Mouse (Mus musculus) frontal cortex, adult (tissue): ENCODE results near the gene Zfp382.
"Not testable (repeated sequence)": the region's sequence is repeated elsewhere in the genome, so short reads cannot be mapped to it uniquely, and the experiment has no call there.

Experiments used
- ATAC-seq: cut with Nextera tagmentation; 2 replicates; pipeline ENCODE4 v1.9.2; 2017; ENCODE audit warnings: mild to moderate bottlenecking, moderate library complexity, mixed read lengths; ENCODE audit not compliant: low TSS enrichment

The Zfp382 gene

GRCm38 (mm10) chr7:30121308-30122187 is at the start of gene Zfp382:
Gene Zfp382, plus strand, starts transcription at chr7:30121942.
- peak; percentile 95 for ATAC-seq

DNA sequence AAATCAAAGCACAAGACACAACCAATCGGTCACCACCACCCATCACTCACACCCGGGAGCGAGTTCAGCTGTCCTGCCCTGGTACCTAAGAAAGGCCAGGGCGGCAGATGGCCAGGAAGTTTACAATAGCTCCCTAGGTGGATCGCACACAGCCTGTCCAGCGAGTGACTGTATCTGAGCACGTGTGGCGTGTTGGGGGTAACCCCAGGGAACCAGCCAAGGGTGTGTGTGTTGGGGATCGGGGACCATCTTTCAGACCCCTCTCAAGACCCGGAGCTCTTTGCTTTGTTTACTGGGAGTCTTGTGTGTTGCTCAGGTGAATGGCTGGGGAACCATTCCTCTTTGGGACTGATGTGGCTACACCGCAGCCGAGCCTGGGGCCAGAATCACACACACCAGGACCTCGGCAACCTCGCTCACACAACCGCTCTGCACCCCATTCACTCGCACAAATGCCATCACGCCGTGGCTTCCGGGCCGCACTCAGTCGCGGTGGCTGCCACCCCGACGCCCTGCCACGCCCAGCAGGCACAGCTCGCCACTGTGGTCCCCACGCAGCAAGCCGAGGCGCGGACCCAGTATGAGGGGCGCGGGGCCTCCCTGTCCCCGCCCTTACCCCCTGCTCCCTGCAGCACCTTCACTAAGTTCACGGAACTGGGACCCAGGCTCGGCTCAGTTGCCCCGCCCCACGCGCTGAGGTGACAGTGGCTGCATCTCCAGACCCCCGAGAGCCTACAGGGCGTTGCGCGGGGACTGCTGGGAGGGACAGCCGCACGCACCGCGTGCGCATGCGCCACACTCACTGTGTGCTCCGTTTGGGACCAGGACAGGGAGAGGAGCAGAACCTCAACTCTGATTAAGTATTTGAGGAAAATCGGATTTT is 49.4 kb upstream of the Zfp382 start, which contains the start of gene Zfp82:
Zfp82 (minus strand) TSS at position 755 of the 883 bp plus-strand sequence.
- ATAC-seq, result peak; percentile 97

DNA sequence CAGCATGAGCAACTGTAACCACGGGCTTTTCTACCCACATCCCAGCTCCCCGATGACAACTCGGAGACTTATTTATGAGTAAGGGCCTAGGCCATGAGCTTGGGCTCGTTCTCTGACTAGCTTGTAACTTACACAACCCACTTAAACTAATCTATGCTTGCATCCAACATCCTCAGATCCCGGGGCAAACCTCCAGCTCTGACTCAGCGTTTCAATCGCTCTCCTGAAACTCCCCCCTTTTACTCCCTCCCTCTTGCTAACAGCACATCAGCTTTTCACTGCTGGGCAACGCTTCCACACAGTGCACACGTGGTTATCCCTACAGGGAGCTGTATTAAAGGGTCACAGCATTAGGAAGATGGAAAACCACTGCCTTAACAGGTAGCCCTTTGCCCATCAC is 35.2 kb upstream of the Zfp382 start:
- ATAC-seq, result peak; percentile 24; the same call in 1 of the 2 replicates

DNA sequence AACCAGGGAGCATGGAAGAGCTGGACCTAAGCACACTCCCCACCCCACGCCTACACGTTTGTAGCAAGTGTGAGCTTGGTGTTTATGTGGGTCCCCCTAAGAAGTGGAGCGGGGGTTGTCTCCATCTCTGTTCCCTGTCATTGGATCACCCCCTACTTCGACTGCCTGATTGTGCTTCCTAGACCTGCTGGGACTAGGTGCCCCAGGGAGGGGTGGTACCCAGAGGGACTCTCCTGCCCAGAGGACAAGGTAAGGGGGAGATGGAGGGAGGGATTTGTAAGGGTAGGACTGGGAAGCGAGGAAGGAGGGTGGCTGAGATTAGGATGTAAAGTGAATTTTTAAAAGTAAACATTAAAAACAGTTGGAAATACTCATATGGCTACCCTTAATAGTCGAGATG is 32.3 kb upstream of the Zfp382 start:
- ATAC-seq, result no peak

DNA sequence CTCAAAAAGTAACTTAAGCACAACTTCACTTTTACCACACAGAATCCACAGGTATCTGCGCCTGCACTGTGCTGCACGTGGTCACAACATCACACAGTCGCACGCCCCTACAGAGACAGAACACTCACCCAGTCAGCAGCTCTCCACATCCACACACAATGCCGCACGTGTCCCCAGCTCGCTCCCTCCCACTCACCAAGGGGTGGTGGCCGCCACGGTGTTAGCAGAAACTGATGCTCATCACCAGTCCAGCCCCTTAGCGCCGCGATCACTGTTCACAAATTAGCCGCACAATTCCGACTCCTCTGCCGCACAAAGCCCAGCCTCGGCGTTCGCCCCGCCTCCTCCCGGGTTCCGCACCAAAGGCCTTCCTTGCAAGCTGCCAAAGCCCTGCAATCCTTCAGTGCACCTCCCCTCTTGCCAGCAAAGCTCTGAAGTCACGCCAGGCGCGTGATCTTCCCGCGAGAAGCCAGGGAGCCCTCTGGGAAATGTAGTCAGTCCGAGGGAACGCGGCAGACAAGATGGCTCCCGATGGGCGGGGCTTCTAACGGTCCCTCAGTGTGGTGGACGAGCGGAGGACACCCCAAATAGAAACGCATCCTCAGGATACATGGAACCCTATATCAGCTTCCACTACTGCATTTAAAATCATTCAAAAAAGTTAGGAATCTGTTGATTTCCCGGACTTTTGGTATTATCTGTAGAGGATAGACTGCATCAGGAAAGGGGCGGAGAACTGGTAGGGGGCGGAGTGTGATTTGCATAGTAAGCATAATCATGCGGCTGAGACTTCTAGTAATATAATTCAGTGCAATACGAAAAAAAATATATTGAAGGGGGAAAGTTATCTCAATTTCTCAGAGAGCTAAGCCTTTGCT is 31.4 kb upstream of the Zfp382 start, which contains the start of the genes Gm26920 and Zfp566:
Gm26920 (minus strand) TSS at position 319 of the 878 bp plus-strand sequence.
Zfp566 (minus strand) TSS at position 436 of the 878 bp plus-strand sequence.
- peak; percentile 85 for ATAC-seq

GRCm38 (mm10) chr7:30090970-30091585 is 30.7 kb upstream of the Zfp382 start:
- ATAC-seq, result no peak

- no peak for ATAC-seq
These were observed 29.1 kb upstream of the Zfp382 start for GRCm38 (mm10) chr7:30092666-30093065.

- ATAC-seq, result no peak
These were observed 27.8 kb upstream of the Zfp382 start for GRCm38 (mm10) chr7:30093918-30094415.

DNA sequence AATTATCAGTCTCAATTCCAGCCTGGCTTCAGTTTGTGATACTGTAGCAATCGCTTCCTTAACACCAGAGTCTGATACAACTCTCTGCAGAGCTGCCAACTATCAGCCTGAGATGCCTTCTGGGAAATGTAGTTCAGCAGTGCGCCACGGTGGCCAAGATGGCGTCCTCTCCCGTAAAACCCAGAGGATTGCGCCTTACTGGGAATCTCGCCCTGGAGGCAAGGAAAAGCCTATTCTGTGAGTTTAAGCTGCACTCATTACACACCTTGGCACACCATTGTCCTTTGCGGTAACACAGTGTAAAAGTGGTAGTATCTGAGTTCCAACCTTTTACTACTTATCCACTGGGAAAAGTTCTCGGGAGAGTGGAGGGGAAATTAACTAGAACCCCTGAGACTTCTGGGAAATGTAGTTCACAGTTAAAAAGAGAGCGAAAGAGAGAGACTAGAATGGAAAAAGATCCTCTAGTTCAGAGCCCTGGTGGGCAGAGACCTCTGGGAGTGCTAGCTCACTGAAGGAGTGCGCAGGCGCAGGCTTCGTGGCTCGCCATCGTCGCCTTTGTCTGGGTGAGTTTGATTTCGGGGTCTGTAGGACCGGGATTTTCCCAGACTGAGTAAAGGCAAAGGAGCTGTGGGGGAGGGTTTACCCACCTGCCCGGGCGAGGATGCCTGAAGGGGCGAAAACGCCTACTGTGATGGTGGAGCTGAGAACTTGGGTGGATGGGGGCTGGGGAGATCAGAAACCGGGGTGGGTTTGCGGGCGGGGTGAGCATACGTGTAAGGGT is 26.9 kb upstream of the Zfp382 start, which contains the start of gene Zfp260:
Zfp260 (plus strand) TSS at position 132 of the 784 bp plus-strand sequence.
- ATAC-seq, result peak; percentile 69

DNA sequence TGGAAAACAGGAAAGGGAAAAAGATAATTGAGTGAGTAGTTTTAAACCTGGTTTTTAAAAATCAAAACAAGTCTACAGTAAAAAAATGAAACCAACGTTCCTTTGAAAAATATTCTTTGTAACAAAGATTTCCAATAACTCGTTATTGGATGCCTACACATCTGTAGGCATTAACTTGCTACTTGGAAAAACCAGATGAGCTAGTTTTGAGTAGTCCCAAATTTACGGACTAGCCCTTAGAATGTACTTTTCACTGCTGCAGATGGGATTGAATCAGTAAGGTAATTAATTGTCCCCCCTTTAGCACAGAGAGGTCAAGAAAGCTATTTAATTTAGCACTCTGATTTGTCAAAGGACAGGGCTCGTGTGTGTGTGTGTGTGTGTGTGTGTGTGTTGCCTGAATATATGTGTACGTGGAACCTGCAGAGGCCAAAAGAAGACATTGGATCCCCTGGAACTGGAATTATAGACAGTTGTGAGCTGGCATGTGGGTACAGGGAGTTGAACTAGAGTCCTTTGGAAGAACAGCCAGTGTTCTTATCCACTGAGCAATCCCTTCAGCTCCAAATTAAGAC is 26.1 kb upstream of the Zfp382 start:
- no peak for ATAC-seq

- peak; percentile 27; the same call in 1 of the 2 replicates for ATAC-seq
These were observed 22.4 kb upstream of the Zfp382 start for GRCm38 (mm10) chr7:30099297-30099696.

GRCm38 (mm10) chr7:30116076-30116475 is 5.7 kb upstream of the Zfp382 start:
- ATAC-seq, result no peak

DNA sequence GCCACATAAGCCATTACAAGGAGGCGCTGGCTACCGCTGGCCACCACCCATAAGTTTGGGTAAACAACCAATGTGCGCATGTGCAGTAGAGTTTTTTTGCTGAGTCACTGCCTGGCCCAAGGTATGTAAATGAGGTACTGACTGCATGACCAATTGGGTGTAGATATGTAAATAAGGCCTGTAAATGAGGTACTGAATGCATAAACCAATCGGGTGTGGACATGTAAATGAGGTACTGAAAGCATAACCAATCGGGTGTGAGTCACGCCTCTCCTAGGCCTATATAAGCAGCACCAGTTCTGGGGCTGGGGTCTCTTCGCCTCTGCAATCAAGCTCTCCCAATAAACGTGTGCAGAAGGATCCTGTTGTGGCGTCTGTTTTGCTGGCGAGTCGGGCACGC is 3.8 kb upstream of the Zfp382 start:
- ATAC-seq, result not testable (repeated sequence)

- ATAC-seq, result peak; percentile 15; the same call in 1 of the 2 replicates
These were observed 417 bp downstream of the Zfp382 start for GRCm38 (mm10) chr7:30122188-30122530.

DNA sequence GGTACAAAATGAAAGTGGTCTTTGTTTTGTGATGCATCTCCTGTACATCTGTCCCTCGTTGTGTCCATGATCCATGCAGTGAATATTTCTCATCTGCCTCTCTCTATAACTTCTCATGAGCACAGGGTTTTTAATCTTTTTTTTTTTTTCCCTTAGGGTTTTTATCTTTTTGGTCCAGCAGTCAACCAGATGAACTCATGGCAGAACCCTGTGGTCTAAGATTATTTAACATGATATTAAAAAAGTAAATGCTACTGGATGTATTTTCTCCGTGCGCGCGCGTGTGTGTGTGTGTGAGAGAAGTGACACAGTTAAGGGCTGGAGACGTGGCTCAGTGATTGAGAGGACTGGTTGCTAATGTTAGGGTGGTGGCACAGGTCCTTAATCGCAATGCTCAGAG is 8.2 kb downstream of the Zfp382 start:
- ATAC-seq, result no peak

GRCm38 (mm10) chr7:30132396-30132795 is 10.7 kb downstream of the Zfp382 start:
- ATAC-seq, result no peak

DNA sequence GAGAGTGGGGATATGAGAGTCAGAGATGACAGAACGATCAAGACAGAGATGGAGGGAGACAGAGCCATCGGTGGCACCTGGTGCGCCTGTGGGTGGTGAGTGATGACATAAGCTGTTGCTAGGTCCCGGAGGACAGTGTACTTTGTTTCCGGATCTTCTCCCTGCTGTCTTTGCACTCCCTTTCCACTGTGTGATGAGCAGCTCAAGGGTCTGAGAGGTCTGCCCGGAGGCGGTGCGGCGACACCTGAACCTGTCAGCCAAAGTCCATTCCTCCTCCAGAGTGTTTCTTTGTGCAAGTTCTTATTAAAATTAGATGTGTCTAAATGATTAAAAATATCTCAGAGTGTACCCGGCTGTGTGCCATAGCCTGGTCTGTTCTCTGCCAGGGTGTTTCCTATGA is 15.1 kb downstream of the Zfp382 start:
- no peak; the same call in 1 of the 2 replicates for ATAC-seq

- ATAC-seq, result no peak
These were observed 21.4 kb downstream of the Zfp382 start for GRCm38 (mm10) chr7:30143170-30143554.

DNA sequence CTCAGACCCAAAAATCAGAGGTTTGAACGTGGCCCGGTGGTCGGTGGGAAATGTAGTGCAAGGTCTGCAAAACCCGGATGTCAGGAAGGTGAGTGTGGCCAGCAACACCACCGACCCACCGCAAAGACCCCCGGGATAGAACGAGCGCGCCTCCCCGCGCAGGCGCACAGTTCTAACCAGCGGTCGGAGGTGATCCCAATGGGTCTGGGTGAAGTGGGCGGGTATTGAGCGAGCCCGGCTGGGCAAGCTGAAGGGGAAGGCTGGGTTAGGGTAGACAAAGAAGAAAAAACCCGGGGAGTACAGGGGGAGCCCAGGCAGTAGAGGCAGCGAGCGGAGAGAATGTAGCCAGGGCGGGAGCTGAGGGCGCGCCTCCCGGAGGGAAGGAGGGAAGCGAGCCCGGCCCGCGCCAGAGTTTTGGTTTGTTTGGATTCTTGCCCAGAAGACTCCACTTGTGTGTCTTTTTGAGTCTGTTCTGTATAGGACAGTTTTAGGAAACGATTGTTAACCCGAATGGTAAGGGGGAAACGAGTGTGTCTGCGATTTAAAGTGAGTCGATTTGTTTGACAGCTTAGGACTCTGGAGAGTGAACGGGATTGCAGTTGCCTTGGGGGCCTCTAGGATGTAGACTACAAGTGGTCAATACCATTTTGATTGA is 21.9 kb downstream of the Zfp382 start:
- peak; percentile 62 for ATAC-seq
